Mouse (Mus musculus) adrenal gland, postnatal 10 days (tissue): Measurements from ENCODE around the gene Nckap1. TPM values are rescaled to one million over a fixed set of nuclear protein-coding genes. Genes with fewer than 3 reads are reported as not detected.
A peak's percentile ranks its signal among the peaks of the same experiment; 100 is the strongest.
"Not testable (repeated sequence)": the region's sequence is repeated elsewhere in the genome, so short reads cannot be mapped to it uniquely, and the experiment has no call there.

Experiments
- DNase-seq: peaks from one replicate; pipeline ENCODE4 v3.0.0; 2021; ENCODE audit warnings: mixed read lengths
- microRNA-seq: library from miRNA; unstranded; fragments of <30 nt; microRNA quantifications from one replicate; pipeline ENCODE4 v1.2.0, GENCODE M21; 2021
- total RNA-seq, 2 experiments: library from RNA; stranded (reverse); gene quantifications; 2 replicates each; pipeline ENCODE4 v1.2.3; 2021

The Nckap1 gene
- total RNA-seq, 2 experiments from 2014 or later = 111 to 115 TPM

DNA sequence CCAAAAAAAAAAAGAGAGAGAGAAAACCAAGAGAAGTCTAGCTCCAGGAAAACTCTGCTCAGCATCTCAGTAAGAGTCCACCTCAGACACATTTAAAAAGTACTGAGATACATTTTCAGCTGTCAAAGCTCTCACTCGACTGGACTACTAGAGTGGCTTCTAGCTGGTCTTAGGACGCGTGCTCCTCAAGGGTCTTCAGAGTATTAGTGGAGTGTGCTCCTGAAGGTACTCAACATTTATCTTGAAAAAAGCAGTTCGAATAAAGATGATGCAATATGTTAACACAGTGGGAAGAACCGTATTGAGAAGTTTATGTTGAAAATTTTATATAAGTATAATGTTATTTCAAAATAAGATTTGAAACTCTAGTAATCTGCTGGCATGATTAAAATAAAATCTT, 20.4 kb downstream of the Nckap1 start:
- no peak for DNase-seq

DNA sequence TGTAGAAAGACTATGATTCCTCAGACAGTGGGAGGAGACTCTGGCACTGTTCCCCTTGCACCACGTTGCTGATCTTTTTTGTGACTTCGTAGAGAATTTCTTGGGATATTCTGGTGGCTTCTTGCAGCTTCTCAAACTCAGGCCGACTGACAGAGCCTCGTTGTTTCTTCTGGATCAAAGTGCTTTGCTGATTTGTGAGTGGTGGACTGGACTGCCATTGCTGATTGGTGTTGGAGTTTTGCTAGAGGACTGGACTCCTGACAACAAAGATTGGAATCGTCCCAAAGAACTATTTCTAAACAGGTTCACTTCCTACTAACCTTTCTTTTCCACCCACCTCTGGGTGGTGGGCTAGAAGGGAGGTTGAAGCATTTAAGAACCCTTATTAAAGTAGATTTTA, 21.5 kb downstream of the Nckap1 start:
- DNase-seq = no peak

DNA sequence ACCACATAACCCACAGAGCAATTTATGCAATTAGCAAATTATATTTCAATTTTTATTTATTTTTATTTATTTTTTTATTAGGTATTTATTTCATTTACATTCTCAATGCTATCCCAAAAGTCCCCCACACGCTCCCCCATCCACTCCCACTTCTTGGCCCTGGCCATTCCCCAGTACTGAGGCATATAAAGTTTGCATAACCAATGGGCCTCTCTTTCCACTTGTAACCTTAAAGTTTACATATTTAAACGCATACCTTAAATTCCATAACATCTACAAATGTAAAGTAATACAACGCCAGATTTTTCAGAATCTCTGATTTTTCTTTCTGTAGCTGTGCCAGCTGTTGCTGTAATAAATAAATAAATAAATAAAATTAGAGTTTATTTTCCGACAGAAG, 26.7 kb downstream of the Nckap1 start:
- DNase-seq = no peak

DNA sequence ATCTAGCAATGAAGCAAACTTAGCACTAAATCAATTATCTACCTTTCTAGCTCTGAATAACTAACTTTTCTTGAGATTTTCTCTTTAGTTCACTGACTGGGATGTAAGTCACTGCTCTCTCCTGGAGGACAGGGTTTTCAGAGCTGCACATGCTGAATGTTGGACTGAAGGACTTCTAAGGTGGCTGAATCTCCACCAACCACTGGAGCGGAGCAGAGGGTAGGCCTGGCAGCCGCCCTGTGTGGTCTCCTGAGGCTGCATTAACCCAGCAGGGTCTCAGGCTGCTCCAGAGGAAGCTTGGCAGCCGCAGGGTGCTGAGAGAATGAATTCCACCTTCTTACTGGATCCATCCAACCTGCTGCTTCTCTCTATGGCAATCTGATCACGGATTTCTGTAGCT, 31.5 kb downstream of the Nckap1 start:
- DNase-seq = no peak

DNA sequence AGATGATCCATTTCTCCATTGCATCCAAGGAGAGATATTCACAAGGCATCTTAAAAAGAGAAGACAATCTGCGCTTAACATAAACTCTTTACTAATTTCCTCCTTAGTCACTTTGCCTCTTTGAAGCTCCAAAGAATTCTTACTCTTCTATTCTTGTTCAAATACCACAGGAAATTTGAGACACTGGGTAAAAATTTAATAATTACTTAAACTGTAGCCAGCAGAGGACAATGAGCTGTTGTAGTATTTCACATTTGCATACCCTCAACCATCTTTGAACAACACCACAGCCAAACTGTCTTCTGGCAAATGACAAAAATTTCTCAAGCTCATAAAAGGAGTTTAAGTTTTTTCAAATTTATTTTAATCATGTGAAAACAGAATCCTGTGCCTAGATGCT, 33.3 kb downstream of the Nckap1 start:
- no peak for DNase-seq

DNA sequence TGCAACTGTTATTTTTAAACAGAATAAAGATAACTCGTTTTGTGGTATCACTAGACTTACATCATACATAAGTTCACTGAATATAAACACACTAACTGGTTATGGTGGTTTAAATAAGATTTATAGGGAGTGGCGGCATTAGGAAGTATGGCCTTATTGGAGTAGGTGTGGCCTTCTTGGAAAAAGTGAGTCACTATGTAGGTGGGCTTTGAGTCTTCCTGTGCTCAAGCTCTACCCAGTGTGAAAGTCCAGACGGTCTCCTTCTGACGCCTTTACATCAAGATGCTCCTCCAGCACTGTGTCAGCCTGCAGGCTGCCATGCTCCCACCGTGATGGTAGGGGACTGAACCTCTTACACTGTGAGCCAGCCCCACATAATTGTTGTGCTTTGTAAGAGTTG, 38.4 kb downstream of the Nckap1 start:
- DNase-seq = no peak

DNA sequence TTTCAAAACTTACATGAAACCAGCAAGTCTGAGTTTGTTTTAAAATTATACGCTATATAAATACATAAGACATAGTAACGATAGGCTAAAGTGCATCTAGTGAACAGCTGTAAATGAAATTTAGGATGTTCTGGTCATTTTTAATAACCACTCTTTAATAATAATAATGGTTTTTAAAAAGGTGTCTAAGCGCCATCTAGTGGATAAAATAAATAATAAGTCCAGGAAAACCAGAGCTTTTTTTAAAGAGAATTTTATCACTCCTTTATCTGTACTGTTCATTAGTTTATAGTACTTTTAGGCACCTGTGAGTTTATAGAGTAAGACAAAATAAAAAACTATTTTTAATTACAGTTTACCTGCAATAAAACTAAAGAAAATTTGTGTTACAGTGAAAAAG, 44.0 kb downstream of the Nckap1 start:
- no peak for DNase-seq

DNA sequence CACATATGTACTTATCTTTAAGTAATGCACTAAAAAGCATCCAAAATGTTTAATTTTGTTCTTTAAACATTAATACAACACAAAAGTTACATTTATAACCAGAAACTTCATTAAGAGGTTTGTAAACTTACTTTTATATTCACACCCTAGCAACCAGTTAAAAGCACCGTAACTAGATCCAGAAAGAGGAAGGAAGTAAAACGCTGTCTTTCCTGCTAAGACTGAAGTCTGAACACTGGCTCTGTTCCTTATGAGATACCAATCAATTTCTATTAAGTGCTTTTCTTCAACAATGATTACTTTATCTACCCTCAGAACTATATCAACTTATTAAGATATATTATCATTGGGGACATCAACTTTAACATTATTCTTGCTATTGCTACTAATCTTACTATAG, 44.6 kb downstream of the Nckap1 start:
- no peak for DNase-seq

DNA sequence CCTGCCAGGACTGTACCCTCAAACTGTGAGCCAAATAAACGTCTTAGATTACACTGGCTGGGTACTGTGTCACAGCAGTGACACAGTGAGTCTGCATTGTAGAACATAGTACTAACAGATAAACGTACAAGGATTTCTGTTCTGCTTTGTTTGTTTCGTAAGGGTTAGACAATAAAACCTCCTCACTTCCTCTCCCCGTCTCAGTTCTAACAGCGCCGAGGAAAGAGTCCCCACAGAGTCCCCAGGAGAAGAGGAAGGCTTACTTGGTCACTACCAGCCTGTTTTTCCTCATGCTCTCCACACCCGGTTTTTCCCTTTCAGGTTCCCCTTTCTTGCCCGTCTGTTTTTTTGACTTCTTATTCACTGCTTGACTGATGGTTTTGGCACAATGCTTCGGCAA, 56.9 kb downstream of the Nckap1 start:
- no peak for DNase-seq

DNA sequence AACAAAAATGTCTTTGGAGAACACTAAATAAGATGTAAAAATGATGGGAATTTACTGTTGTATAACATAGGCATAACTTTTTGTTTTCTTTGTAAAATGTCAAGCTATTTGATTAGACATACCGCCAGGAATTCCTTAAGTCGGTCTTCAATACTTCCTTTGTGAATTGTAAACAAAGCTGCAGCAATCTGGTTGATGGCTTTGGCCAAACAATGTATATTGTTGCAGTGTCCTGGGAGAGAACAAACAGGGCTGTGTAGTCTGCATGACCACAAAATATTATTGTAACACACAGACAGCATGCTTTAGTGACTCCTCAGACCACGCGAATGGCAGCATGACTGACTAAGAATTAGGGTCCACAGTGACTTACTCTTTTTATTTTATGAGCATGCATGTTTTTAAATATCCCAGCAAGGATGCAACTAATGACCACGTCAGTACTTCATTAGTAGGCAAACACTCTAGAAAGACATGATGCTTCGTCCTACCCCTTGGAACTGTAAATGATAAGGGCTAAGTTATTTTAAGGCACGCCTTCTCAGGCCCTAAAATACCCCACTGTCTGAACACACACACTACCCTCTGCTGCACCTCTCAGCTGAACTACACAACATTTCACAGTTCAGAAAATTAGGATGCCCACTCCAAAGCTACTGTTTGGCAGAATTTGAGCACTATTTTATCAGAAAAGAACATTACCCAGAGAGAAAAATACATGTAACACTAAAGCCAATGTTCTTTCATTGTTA, 75.0 kb downstream of the Nckap1 start:
- no peak for DNase-seq

DNA sequence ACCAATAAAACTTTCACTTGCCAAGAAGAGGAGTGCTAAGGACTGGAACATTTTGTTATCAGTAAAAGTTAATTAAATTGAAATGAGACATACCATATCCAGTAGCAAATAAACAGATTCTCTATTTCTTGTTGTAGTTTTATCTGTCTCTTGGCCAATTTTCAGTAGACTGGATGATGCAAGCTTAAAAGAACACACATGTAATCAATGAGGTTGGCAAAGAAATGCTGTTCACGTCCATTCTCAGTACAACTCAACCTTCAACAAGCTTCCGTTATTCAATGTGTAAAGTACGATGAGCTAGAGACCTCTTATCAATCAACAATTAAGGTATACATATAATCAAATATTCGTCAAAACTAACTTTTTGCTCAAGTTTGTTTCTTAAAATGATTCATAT, 79.0 kb downstream of the Nckap1 start:
- no peak for DNase-seq

DNA sequence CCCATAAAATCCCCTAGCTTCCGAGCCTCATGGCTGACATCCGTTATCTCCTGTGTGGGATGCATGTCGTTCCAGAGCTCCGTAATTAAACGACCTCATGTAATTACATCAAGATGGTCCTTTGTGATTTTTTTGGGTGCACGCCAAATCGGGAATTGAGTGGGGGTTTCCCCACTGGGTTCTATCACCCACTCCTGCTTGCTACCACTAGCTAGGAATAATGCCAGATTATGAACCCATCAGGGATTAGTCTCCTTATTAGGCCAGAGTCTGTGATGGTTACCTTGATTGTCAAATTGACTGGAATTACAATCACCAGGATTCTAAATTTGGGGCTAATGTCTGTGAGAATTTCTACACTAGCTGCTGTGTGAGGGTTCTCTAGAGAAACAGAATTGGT, 85.9 kb downstream of the Nckap1 start:
- not testable (repeated sequence) for DNase-seq

DNA sequence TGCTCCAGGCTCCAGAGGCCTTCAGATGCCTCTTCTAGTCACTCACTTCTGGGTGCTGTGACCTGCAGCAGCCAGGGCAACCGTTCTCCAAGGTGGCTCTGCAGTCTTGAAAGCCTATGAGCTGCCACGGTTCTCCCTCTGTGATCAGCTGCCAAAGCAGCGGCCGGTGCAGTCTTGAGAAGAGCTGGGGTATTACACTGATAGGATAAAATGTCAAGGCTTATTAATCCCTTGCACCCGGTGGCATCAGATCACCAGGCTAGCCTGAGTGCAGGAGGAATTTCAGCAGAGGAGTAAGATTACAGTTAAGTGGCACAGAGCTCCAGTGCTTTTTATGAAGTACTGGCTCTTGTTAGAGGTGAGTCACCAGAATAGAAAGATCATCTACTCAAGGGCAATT, 94.3 kb downstream of the Nckap1 start:
- peak; percentile 74 for DNase-seq

DNA sequence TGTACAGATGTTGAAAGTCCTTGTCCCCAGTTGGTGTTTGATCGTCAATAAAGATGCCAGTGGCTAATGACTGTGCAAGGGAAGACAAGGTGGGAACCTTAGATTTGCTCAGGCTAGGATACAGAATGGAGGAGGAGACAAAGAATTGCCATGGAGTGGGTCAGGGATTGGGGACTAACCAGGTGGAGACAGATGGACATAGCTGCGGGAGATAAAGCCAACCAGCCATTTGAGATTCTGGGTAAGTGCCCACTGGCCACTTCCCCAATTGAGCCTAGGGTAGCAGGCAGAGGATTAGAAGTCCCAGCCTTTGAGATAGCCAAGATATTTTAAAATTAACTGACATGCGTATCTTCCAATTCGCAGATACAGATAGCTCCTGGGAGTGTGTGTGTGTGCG, 96.2 kb downstream of the Nckap1 start:
- no peak for DNase-seq

DNA sequence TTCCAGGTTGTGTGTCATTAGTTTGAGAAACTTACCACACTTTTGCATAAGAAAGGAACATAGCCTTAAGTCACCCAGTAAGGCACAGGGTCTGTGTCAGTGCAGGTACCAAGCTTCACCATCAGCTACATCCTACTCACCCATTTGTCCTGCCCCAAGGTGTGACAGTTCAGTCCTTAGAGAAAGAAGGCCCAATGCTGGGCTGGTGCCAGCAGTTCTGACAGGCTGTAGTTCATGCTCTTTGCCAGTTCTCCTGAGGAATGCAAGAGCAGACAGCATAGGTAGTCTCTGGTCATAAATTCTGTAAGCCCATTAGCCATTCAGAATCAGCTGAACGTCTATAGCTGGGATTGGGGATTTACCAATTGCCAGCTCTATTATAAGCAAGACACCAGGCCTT, 105.3 kb downstream of the Nckap1 start:
- DNase-seq = no peak

DNA sequence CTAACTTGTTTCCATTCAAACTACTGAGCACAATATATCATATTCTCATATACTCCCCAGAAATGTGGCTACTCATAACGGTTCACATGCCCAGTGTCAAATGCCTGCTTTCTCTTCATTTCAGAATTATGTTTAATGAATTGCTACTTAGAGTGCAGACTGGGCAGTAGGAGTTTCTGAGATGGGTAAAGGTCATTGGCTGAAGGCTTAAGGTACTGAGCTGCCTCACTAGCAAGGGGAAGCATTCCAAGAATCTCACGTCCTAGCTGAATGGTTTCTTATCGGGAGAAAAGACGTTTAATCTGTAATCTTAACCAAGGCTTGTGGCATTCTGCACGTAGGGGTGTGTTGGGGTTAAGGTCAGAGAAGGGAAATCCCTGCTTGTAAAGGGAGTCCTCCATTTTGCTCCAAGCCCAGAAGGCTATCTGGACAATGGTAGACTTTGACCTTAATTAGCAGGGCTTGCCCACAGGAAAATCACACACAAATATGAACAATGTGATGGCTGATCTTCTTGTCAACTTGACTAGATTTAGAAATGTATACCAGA, 106.9 kb downstream of the Nckap1 start:
- DNase-seq = no peak

DNA sequence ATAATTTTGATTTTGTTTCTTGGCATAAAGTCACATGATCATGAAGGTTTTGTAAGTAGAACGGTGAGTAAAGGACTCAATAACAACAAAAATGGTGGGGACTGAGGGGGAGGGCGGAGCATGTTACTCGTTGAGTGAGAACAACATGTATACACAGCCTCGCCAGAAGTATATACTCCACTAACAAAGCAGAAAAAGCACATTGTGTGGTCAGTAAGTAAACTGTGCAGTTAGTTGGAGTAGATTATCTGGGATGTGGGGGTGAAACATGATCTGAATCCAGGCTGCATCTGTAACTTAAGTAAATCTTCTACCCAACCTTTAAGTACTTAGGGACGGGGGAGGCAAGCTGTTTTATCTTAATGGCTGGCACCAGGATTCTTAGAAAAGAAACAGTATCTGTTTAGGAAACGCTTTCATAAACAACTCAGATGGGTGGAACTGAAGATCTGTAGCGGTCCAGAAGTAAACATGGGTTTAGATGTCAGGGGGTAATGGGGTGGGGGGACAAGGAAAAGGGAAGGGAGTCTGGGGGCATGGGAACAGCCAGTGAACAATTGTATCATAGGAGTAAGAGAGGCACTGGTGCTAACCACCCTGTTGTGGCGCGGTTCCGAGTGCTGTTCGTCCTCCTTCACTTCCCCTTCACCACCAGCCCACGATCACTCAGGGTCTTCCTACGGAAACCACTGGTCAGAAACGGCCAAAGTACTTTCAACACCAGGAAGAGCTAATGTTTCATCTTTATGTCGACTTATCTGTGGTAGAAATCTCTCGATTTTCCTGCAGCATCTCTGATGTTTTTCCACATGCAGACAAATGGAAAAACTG, 115.0 kb downstream of the Nckap1 start:
- DNase-seq = no peak

DNA sequence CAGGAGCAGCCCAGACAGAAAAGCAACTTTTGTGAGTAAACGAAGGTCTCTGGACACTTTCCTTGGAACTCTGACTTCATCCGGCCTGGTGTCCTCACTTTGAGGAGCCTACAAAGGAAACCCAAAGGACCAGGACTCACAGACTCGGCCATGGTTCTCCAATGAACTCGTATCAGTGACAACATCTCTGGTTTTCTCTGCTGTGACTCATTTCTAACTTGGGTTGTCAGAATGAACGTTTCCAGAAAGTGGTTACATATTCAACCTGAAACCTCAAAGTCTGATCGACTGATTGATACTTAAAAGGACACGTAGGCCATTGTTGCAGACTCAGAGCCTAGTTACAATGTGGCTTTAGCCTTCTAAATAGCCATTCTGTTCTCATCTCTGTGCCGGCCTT, 119.4 kb downstream of the Nckap1 start:
- DNase-seq = no peak

Small RNA genes within 50 kb of the gene (microRNA-seq; reads per million reads assigned to microRNA genes)
- gene Mir684-1 = not detected

Other genes with a start within 250 kb of the Nckap1 start
- 10 to 100 TPM; 56.8 to 63.0 TPM for gene Frzb, start 133.8 kb downstream of the Nckap1 start, total RNA-seq
- 10 to 100 TPM in 1 of 2 experiments, 1 to 10 TPM in 1; 9.0 to 13.3 TPM for gene Dusp19, start 35.7 kb upstream of the Nckap1 start, total RNA-seq
- gene Nup35, start 35.9 kb upstream of the Nckap1 start, total RNA-seq = 10 to 100 TPM; 14.6 to 18.6 TPM